Mouse (Mus musculus): ENCODE data around the gene Nckap5l. TPM values are rescaled to one million over a fixed set of nuclear protein-coding genes. Genes with fewer than 3 reads are reported as not detected.
"Not testable (repeated sequence)": the region's sequence is repeated elsewhere in the genome, so short reads cannot be mapped to it uniquely, and the experiment has no call there.

Gene Nckap5l
- polyA plus RNA-seq, 1 experiment from 2014 or later = 9.1 TPM

GRCm38 (mm10) chr15:99386110-99386509, 71.4 kb downstream of the Nckap5l start:
- not testable (repeated sequence) for H3K36me3 ChIP-seq (ENCODE audit: control insufficient read depth, insufficient read depth, low read length); H3K4me1 ChIP-seq (ENCODE audit: control insufficient read depth, insufficient read depth, low read length); H3K27me3 ChIP-seq (replicated peaks; ENCODE audit: control insufficient read depth, insufficient read depth, low read length); H3K9ac ChIP-seq (ENCODE audit: low read length); ATAC-seq; H3K4me2 ChIP-seq (ENCODE audit: low read length); H3K27ac ChIP-seq (ENCODE audit: low read depth, low read length); H3K4me3 ChIP-seq (ENCODE audit: low read depth, low read length); H3K9me3 ChIP-seq (replicated peaks; ENCODE audit: control insufficient read depth, low read length); DNase-seq (ENCODE audit: low spot score)
- 66% methylated on average over 3 of the region's 3 CpGs for WGBS

DNA sequence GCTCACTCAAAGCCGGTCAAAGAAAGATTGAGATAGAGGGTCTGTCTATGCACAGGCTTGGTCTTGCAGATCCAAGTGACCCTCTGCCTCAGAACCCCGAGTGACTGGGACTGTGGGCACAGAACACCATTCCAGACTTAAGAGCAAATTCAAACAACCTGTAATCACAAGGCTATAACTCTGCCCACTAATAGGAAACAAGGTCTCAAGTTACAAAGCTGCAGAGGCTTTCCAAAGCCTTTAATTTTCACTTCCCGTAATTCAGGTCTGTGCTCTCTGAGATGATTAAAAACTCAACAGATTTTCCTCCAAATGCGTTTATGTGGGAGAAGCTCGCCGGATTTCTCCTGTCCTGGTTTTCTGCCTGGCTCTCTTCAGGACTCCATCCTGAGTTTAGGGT, 73.5 kb downstream of the Nckap5l start:
- WGBS = 78% methylated on average over 6 of the region's 6 CpGs
- no peak overlapping the region for H3K27ac ChIP-seq (ENCODE audit: low read depth, low read length)
- H3K36me3 ChIP-seq (ENCODE audit: control insufficient read depth, insufficient read depth, low read length) = no peaks in the 10 kb centered on the region
- H3K4me2 ChIP-seq (ENCODE audit: low read length) = no peak overlapping the region
- no peak overlapping the region for H3K4me3 ChIP-seq (ENCODE audit: low read depth, low read length)
- no peak for ATAC-seq
- no peaks in the 10 kb centered on the region for H3K9me3 ChIP-seq (replicated peaks; ENCODE audit: control insufficient read depth, low read length)
- no peak for DNase-seq (ENCODE audit: low spot score)
- no peak overlapping the region for H3K9ac ChIP-seq (ENCODE audit: low read length)
- H3K4me1 ChIP-seq (ENCODE audit: control insufficient read depth, insufficient read depth, low read length) = no peaks in the 10 kb centered on the region
- no peaks in the 10 kb centered on the region for H3K27me3 ChIP-seq (replicated peaks; ENCODE audit: control insufficient read depth, insufficient read depth, low read length)

DNA sequence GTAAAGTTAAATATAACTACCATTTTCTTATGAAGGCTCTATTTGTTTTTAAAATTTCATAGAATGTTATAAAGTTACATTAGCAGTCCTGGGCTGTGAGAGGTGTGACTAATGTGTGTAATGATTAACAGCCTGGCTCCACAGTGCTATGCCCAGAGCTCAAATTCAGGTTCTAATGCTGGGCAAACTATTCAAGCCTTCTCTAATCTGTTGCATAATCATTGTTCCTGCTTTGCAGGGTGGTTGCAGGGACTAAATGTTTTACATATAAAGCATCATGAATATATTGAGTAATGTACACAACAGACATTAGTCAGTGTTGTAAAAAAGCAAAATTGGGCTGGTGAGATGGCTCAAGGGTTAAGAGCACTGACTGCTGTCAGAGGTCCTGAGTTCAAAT, 74.7 kb downstream of the Nckap5l start:
- H3K36me3 ChIP-seq (ENCODE audit: control insufficient read depth, insufficient read depth, low read length) = no peaks in the 10 kb centered on the region
- no peaks in the 10 kb centered on the region for H3K9me3 ChIP-seq (replicated peaks; ENCODE audit: control insufficient read depth, low read length)
- ATAC-seq (no peak), DNase-seq (ENCODE audit: low spot score) (no peak)
- no peak overlapping the region for H3K4me3 ChIP-seq (ENCODE audit: low read depth, low read length)
- H3K9ac ChIP-seq (ENCODE audit: low read length) = no peak overlapping the region
- no peak overlapping the region for H3K27ac ChIP-seq (ENCODE audit: low read depth, low read length)
- H3K4me2 ChIP-seq (ENCODE audit: low read length) = no peak overlapping the region
- H3K4me1 ChIP-seq (ENCODE audit: control insufficient read depth, insufficient read depth, low read length) = no peaks in the 10 kb centered on the region
- no peaks in the 10 kb centered on the region for H3K27me3 ChIP-seq (replicated peaks; ENCODE audit: control insufficient read depth, insufficient read depth, low read length)

DNA sequence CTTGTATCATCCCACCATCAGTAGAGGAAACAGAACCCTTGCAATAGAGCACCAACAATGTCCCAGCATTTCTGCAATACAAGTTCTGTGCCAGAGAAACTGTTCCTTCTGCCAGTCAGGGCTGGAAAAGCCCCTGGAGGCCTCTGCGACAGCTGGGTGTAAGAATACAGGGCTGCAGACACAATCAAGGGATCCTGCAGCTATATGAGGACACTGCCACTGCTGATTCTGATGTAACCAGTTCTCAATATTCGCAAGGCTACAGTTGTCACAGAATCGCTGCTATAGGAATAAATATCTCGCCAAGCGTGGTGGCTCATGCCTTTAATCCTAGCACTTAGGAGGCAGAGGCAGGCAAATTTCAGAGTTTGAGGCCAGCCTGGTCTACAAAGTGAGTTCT, 81.3 kb downstream of the Nckap5l start:
- no peak for DNase-seq (ENCODE audit: low spot score)

DNA sequence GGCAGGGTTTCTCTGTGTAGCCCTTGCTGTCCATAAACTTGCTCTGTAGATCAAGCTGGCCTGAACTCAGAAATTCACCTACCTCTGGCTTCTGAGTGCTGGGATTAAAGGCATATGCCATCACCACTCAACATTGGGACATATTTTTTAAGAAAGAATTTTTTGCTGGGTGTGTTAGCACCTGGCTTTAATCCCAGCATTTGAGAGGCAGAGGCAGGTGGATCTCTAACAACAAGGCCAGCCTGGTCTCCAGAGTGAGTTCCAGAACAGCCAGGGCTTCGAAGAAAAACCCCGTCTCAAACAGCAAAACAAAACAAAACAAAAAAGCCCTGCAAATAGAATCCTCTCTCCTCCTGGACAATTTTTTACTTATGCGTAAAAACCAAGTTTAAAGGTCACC, 82.0 kb downstream of the Nckap5l start:
- H3K9ac ChIP-seq (ENCODE audit: low read length) = no peak overlapping the region
- 88% methylated on average over 3 of the region's 3 CpGs for WGBS
- no peak overlapping the region for H3K4me3 ChIP-seq (ENCODE audit: low read depth, low read length)
- H3K36me3 ChIP-seq (ENCODE audit: control insufficient read depth, insufficient read depth, low read length) = no peaks in the 10 kb centered on the region
- H3K9me3 ChIP-seq (replicated peaks; ENCODE audit: control insufficient read depth, low read length) = no peaks in the 10 kb centered on the region
- no peak overlapping the region for H3K27ac ChIP-seq (ENCODE audit: low read depth, low read length)
- no peak overlapping the region for H3K4me2 ChIP-seq (ENCODE audit: low read length)
- H3K27me3 ChIP-seq (replicated peaks; ENCODE audit: control insufficient read depth, insufficient read depth, low read length) = no peaks in the 10 kb centered on the region
- ATAC-seq (no peak), DNase-seq (ENCODE audit: low spot score) (no peak)
- no peaks in the 10 kb centered on the region for H3K4me1 ChIP-seq (ENCODE audit: control insufficient read depth, insufficient read depth, low read length)

More for the DNA sequence above, 81.3 kb downstream of the Nckap5l start:
- H3K4me3 ChIP-seq (ENCODE audit: low read depth, low read length) = no peak overlapping the region
- WGBS = 92% methylated on average over 5 of the region's 5 CpGs
- H3K4me2 ChIP-seq (ENCODE audit: low read length) = no peak overlapping the region
- H3K36me3 ChIP-seq (ENCODE audit: control insufficient read depth, insufficient read depth, low read length) = no peaks in the 10 kb centered on the region
- H3K27ac ChIP-seq (ENCODE audit: low read depth, low read length) = no peak overlapping the region
- H3K9ac ChIP-seq (ENCODE audit: low read length) = no peak overlapping the region
- no peaks in the 10 kb centered on the region for H3K9me3 ChIP-seq (replicated peaks; ENCODE audit: control insufficient read depth, low read length)
- no peaks in the 10 kb centered on the region for H3K27me3 ChIP-seq (replicated peaks; ENCODE audit: control insufficient read depth, insufficient read depth, low read length)
- H3K4me1 ChIP-seq (ENCODE audit: control insufficient read depth, insufficient read depth, low read length) = no peaks in the 10 kb centered on the region
- no peak for ATAC-seq

- DNase-seq (ENCODE audit: low spot score) = no peak
- no peaks in the 10 kb centered on the region for H3K36me3 ChIP-seq (ENCODE audit: control insufficient read depth, insufficient read depth, low read length)
- H3K9me3 ChIP-seq (replicated peaks; ENCODE audit: control insufficient read depth, low read length) = no peaks in the 10 kb centered on the region
- no peak for ATAC-seq
- no peak overlapping the region for H3K4me3 ChIP-seq (ENCODE audit: low read depth, low read length)
- no peaks in the 10 kb centered on the region for H3K4me1 ChIP-seq (ENCODE audit: control insufficient read depth, insufficient read depth, low read length)
- H3K27me3 ChIP-seq (replicated peaks; ENCODE audit: control insufficient read depth, insufficient read depth, low read length) = no peaks in the 10 kb centered on the region
- no peak overlapping the region for H3K27ac ChIP-seq (ENCODE audit: low read depth, low read length)
- no peak overlapping the region for H3K4me2 ChIP-seq (ENCODE audit: low read length)
- no peak overlapping the region for H3K9ac ChIP-seq (ENCODE audit: low read length)
- WGBS = 85% methylated on average over 5 of the region's 5 CpGs
These were observed 82.5 kb downstream of the Nckap5l start for GRCm38 (mm10) chr15:99375036-99375435.

- Histone ChIP-seq H3K9me3 (replicated peaks; ENCODE audit: control insufficient read depth, low read length) (no peaks in the 10 kb centered on the region), H3K9ac (ENCODE audit: low read length) (no peak overlapping the region), H3K4me3 (ENCODE audit: low read depth, low read length) (no peak overlapping the region), H3K27me3 (replicated peaks; ENCODE audit: control insufficient read depth, insufficient read depth, low read length) (no peaks in the 10 kb centered on the region), H3K27ac (ENCODE audit: low read depth, low read length) (no peak overlapping the region), H3K4me2 (ENCODE audit: low read length) (no peak overlapping the region), H3K36me3 (ENCODE audit: control insufficient read depth, insufficient read depth, low read length) (no peaks in the 10 kb centered on the region), H3K4me1 (ENCODE audit: control insufficient read depth, insufficient read depth, low read length) (peaks cover 7% of the 10 kb centered on the region; the same call in 1 of the 2 replicates)
- 86% methylated on average over 9 of the region's 9 CpGs for WGBS
- ATAC-seq = no peak
- no peak for DNase-seq (ENCODE audit: low spot score)
These were observed 84.8 kb downstream of the Nckap5l start for GRCm38 (mm10) chr15:99372761-99373160.

Other genes with a start within 250 kb of the Nckap5l start
- gene Kcnh3, start 232.9 kb downstream of the Nckap5l start, polyA plus RNA-seq (2014; fragmentation: Nextera tagmentation; extraction: Ambion mirVana) = 3.3 and 3.6 TPM in 2 replicates
- 241 and 247 TPM in 2 replicates for gene Mcrs1, start 205.8 kb downstream of the Nckap5l start, polyA plus RNA-seq (2014; fragmentation: Nextera tagmentation; extraction: Ambion mirVana)
- gene Prpf40b, start 162.7 kb downstream of the Nckap5l start, polyA plus RNA-seq (2014; fragmentation: Nextera tagmentation; extraction: Ambion mirVana) = 57.2 and 81.8 TPM in 2 replicates
- gene Fam186b, start 161.9 kb downstream of the Nckap5l start, polyA plus RNA-seq (2014; fragmentation: Nextera tagmentation; extraction: Ambion mirVana) = 0.11 and 0.52 TPM in 2 replicates
- gene Fmnl3, start 87.3 kb downstream of the Nckap5l start, polyA plus RNA-seq (2014; fragmentation: Nextera tagmentation; extraction: Ambion mirVana) = 3.9 and 5.6 TPM in 2 replicates
- gene Tmbim6, start 64.9 kb downstream of the Nckap5l start, polyA plus RNA-seq (2014; fragmentation: Nextera tagmentation; extraction: Ambion mirVana) = 230 and 247 TPM in 2 replicates
- 22.4 and 25.4 TPM in 2 replicates for gene Bcdin3d, start 17.0 kb upstream of the Nckap5l start, polyA plus RNA-seq (2014; fragmentation: Nextera tagmentation; extraction: Ambion mirVana)
- gene Faim2, start 70.4 kb upstream of the Nckap5l start, polyA plus RNA-seq (2014; fragmentation: Nextera tagmentation; extraction: Ambion mirVana) = 11.6 and 12.7 TPM in 2 replicates
- gene Aqp2, start 121.3 kb upstream of the Nckap5l start, polyA plus RNA-seq (2014; fragmentation: Nextera tagmentation; extraction: Ambion mirVana) = not detected in 2 replicates
- 0.15 TPM in 1 of 2 replicates, not detected in the other for gene Aqp5, start 133.0 kb upstream of the Nckap5l start, polyA plus RNA-seq (2014; fragmentation: Nextera tagmentation; extraction: Ambion mirVana)
- gene Aqp6, start 143.7 kb upstream of the Nckap5l start, polyA plus RNA-seq (2014; fragmentation: Nextera tagmentation; extraction: Ambion mirVana) = 0.10 TPM in 1 of 2 replicates, not detected in the other
- 74.2 and 78.9 TPM in 2 replicates for gene Racgap1, start 193.9 kb upstream of the Nckap5l start, polyA plus RNA-seq (2014; fragmentation: Nextera tagmentation; extraction: Ambion mirVana)
- 15.6 and 18.9 TPM in 2 replicates for gene Asic1, start 212.6 kb upstream of the Nckap5l start, polyA plus RNA-seq (2014; fragmentation: Nextera tagmentation; extraction: Ambion mirVana)
- gene Smarcd1, start 244.4 kb upstream of the Nckap5l start, polyA plus RNA-seq (2014; fragmentation: Nextera tagmentation; extraction: Ambion mirVana) = 90.7 and 98.1 TPM in 2 replicates
- not detected in 2 replicates for gene Gm17349, start 247.7 kb upstream of the Nckap5l start, polyA plus RNA-seq (2014; fragmentation: Nextera tagmentation; extraction: Ambion mirVana)